13 mouse cellular contexts compared by ENCODE assay signal in the genomic region with DNA sequence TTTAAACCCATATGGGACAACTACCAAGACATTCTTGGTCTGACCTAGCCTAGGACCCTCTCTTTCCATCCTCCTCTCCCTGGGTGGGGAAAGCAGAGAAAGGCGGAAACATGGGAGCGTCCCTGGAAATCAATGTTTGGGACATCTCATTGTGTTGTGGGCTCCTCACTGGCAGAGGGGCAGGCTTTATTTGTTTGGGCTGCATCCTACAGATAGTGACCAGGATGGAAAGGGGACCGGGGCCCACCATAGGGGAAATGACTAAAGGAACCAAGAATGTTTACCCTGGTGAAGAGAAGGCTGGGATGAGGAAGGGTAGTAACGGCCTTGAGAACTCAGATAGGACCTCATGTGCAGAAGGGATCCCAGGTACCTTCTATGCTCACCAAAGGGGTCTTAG.
A peak's percentile ranks its signal among the peaks of the same experiment; 100 is the strongest.
DNase-seq lines count a peak whose midpoint lies in the region; ATAC-seq lines count a peak whose summit lies in the region.
"Had no signal": no experiment of that assay in that cellular context is flagged by ENCODE, and none has a peak within 500 bp of the region (broad histone marks: within the 10 kb centered on the region; RNA-seq: fewer than 3 reads in every experiment).

No protein-coding gene starts in this region.

- no peaks in the 10 kb centered on the region for H3K9me3 ChIP-seq in heart, embryonic 15.5 days (replicated peaks)
- no peaks in the 10 kb centered on the region for H3K9me3 ChIP-seq in embryonic facial prominence, embryonic 10.5 days
- no peaks in the 10 kb centered on the region for H3K9me3 ChIP-seq in embryonic facial prominence, embryonic 14.5 days (ENCODE audit: control insufficient read depth, low read length)

- H3K9ac ChIP-seq in heart, embryonic 15.5 days, result no peak overlapping the region
- H3K9ac ChIP-seq in embryonic facial prominence, embryonic 14.5 days (ENCODE audit: low read depth, low read length), result no peak overlapping the region

- H3K36me3 ChIP-seq in heart, embryonic 15.5 days, result no peaks in the 10 kb centered on the region
- H3K36me3 ChIP-seq in embryonic facial prominence, embryonic 10.5 days (replicated peaks), result no peaks in the 10 kb centered on the region
- no peaks in the 10 kb centered on the region for H3K36me3 ChIP-seq in embryonic facial prominence, embryonic 14.5 days (ENCODE audit: control insufficient read depth, insufficient read depth, low read length)

- peaks cover 55% of the 10 kb centered on the region for H3K4me1 ChIP-seq in heart, embryonic 15.5 days (replicated peaks)
- peaks cover 46% of the 10 kb centered on the region for H3K4me1 ChIP-seq in embryonic facial prominence, embryonic 10.5 days
- peaks cover 31% of the 10 kb centered on the region for H3K4me1 ChIP-seq in embryonic facial prominence, embryonic 14.5 days (ENCODE audit: control insufficient read depth, insufficient read depth, low read length)

- DNase-seq in heart, postnatal 4 days, result no peak
- no peak for DNase-seq in embryonic facial prominence, embryonic 10.5 days (ENCODE audit: low spot score)
- no peak for DNase-seq in embryonic facial prominence, embryonic 14.5 days (ENCODE audit: low spot score)
- peak; percentile 82 for DNase-seq in lung, postnatal 25 days (ENCODE audit: low spot score)
- no peak for DNase-seq in T-cell, adult 2 months (ENCODE audit: low spot score)
- no peak for DNase-seq in layer of hippocampus, adult 18-20 months (ENCODE audit: low spot score in 2 of 2)
- DNase-seq: adrenal gland, adult 2 months; cerebellum, postnatal 36 days; gastrocnemius, postnatal 25 days had no signal

- no peak overlapping the region for H3K4me2 ChIP-seq in heart, embryonic 15.5 days
- no peak overlapping the region for H3K4me2 ChIP-seq in embryonic facial prominence, embryonic 14.5 days (ENCODE audit: low read depth, low read length)
- H3K4me2 ChIP-seq: liver, embryonic 11.5 days had no signal

- ATAC-seq in heart, embryonic 15.5 days (replicated peaks; ENCODE audit: insufficient number of reproducible peaks, insufficient read depth, low FRiP score, low read depth), result no peak; the same call in 1 of the 2 replicates
- ATAC-seq in embryonic facial prominence, embryonic 14.5 days (ENCODE audit: low read depth), result no peak

- 65% methylated on average over 4 of the region's 4 CpGs for WGBS in heart, embryonic 15.5 days
- 85% methylated on average over 4 of the region's 4 CpGs for WGBS in embryonic facial prominence, embryonic 10.5 days
- WGBS in embryonic facial prominence, embryonic 14.5 days, result 77% methylated on average over 4 of the region's 4 CpGs

- H3K27ac ChIP-seq in heart, embryonic 15.5 days, result peak overlapping the region; percentile 56
- peak overlapping the region; percentile 37; the same call in 1 of the 2 replicates for H3K27ac ChIP-seq in embryonic facial prominence, embryonic 10.5 days (replicated peaks)
- peak overlapping the region; percentile 79; the same call in 1 of the 2 replicates for H3K27ac ChIP-seq in embryonic facial prominence, embryonic 14.5 days (replicated peaks; ENCODE audit: low read depth, low read length)
- H3K27ac ChIP-seq: kidney, postnatal 0 days; left cerebral cortex, adult 2 months had no signal

- no peak overlapping the region for H3K4me3 ChIP-seq in heart, embryonic 15.5 days
- no peak overlapping the region for H3K4me3 ChIP-seq in embryonic facial prominence, embryonic 10.5 days
- no peak overlapping the region for H3K4me3 ChIP-seq in embryonic facial prominence, embryonic 14.5 days (ENCODE audit: low read depth, low read length)
- H3K4me3 ChIP-seq: left cerebral cortex, adult 2 months had no signal

- H3K27me3 ChIP-seq in heart, embryonic 15.5 days, result no peaks in the 10 kb centered on the region
- no peaks in the 10 kb centered on the region for H3K27me3 ChIP-seq in embryonic facial prominence, embryonic 10.5 days (replicated peaks; ENCODE audit: low read depth, poor library complexity, severe bottlenecking)
- H3K27me3 ChIP-seq in embryonic facial prominence, embryonic 14.5 days (replicated peaks; ENCODE audit: control insufficient read depth, insufficient read depth, low read length), result no peaks in the 10 kb centered on the region
